Mouse (Mus musculus): ENCODE data around the gene Dmrt1. TPM values are rescaled to one million over a fixed set of nuclear protein-coding genes. Genes with fewer than 3 reads are reported as not detected.
"Not testable (repeated sequence)": the region's sequence is repeated elsewhere in the genome, so short reads cannot be mapped to it uniquely, and the experiment has no call there.

Dmrt1 gene
- polyA plus RNA-seq (2014; fragmentation: Nextera tagmentation; extraction: Ambion mirVana): not detected in 2 replicates

DNA sequence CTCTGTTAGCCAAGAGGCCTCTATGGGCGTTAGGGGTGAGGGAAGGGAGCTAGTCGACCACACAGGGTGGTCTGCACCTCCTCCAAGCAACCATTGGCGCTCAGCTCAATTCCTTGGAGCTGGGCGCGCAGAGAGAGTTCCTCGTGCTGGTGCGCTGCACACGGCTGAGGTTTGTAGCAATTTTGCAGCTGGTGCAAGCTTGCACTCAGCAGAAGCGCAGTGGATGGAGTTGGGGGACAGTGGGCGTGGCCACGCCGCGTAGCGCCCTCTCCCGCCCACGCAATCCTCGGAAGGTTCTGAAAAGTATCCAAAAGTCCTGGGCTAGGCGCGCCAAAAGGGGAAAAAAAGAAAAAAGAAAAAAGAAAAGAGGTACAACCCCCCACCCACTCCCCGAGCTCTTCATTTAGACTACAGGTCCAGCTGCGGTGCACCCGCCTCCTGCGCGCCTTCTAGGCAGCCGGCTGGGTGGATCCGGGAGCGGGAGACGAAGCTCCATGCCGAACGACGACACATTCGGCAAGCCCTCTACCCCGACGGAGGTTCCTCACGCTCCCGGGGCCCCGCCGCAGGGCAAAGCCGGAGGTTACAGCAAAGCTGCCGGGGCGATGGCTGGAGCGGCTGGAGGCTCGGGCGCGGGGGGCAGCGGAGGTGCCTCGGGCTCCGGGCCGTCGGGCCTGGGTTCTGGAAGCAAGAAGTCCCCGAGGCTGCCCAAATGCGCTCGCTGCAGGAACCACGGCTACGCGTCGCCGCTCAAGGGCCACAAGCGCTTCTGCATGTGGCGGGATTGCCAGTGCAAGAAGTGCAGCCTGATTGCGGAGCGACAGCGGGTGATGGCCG is at the start of gene Dmrt1:
Gene Dmrt1 (plus strand): TSS at position 259 of the 837 bp plus-strand sequence.
- Histone ChIP-seq H3K9me3 (ENCODE audit: control insufficient read depth, low read length) (0 out of 2 replicates have a peak, but pooled peaks cover 2% of the 10 kb centered on the region), H3K27me3 (replicated peaks; ENCODE audit: control insufficient read depth, insufficient read depth, low read length) (peaks cover 73% of the 10 kb centered on the region), H3K4me3 (ENCODE audit: low read depth, low read length) (peak within 1 kb of the TSS; percentile 25), H3K27ac (ENCODE audit: low read depth) (no peak within 1 kb of the TSS), H3K9ac (ENCODE audit: low read length) (no peak within 1 kb of the TSS), H3K36me3 (ENCODE audit: control insufficient read depth, insufficient read depth, low read length) (no peaks in the 10 kb centered on the region), H3K4me2 (ENCODE audit: low read length) (peak within 1 kb of the TSS; percentile 34), H3K4me1 (replicated peaks; ENCODE audit: control insufficient read depth, insufficient read depth, low read length) (peaks cover 7% of the 10 kb centered on the region; the same call in 1 of the 2 replicates)
- WGBS: under 1% methylated on average over 61 of the region's 64 CpGs
- DNase-seq (ENCODE audit: low spot score) (peak; percentile 74), ATAC-seq (replicated peaks; ENCODE audit: low FRiP score, low TSS enrichment, low read depth) (no peak)

DNA sequence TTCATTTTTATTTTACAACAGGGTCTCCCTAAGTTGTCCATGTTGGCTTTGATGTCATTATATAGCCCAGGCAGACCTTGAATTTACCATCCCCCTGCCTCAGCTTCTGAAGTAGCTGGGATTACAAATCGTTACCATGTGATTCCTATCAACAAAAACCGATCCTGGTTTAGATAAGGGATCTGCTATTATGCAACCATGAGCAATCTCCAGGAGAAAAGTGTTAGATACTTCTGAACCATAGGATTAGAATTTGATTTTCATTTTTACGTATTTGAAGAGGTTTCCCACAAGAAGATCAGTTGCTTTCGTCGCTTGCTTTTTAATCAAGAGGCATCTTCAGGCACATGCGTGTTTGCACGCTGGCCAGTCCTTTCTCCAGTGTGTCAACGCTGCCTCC is 44.7 kb upstream of the Dmrt1 start:
- DNase-seq (ENCODE audit: low spot score): no peak
- 89% methylated on average over 8 of the region's 8 CpGs for WGBS

DNA sequence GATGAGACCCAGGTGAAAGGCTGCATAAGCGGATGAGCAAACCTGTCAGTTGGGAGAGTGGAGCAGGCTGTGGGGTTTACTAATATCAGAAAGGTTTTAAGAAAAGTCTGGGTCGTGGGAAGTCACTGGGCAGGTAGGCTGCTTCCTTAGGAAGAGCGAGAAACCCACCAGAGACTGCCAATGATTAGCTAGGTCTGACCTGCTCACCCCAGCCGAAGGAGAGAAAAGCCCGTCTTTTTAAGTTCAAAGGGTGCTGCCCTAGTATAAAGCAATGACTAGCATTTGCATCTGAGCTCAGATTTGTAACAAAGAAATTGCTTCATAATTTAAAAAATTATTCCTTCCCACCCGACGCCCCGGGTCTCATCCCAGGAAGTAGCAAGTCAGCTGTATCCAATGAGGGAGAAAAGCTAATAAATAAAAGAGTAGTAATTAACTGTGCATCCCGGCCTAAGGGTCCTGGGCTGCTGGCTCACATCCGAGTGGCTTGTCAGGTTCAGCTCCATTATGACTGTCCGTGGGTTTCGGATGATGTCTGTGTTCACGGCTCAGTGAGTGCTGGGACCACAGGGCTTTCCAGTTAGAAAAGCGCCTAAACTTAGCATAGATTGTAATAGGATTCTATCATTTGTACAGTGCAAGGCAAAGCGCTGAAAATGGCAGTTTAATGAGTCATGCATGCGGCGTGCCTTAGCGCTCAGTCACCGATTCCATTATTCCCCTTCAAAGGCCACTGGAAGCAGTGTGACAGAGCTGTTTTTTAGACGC is 43.7 kb upstream of the Dmrt1 start:
- H3K36me3 ChIP-seq (ENCODE audit: control insufficient read depth, insufficient read depth, low read length): no peaks in the 10 kb centered on the region
- no peaks in the 10 kb centered on the region for H3K4me1 ChIP-seq (replicated peaks; ENCODE audit: control insufficient read depth, insufficient read depth, low read length)
- DNase-seq (ENCODE audit: low spot score) (no peak), ATAC-seq (replicated peaks; ENCODE audit: low FRiP score, low TSS enrichment, low read depth) (no peak)
- no peaks in the 10 kb centered on the region for H3K27me3 ChIP-seq (replicated peaks; ENCODE audit: control insufficient read depth, insufficient read depth, low read length)
- 77% methylated on average over 20 of the region's 20 CpGs for WGBS
- H3K9me3 ChIP-seq (ENCODE audit: control insufficient read depth, low read length): no peaks in the 10 kb centered on the region
- no peak overlapping the region for H3K27ac ChIP-seq (ENCODE audit: low read depth)
- no peak overlapping the region for H3K4me3 ChIP-seq (ENCODE audit: low read depth, low read length)
- H3K9ac ChIP-seq (ENCODE audit: low read length): no peak overlapping the region
- H3K4me2 ChIP-seq (ENCODE audit: low read length): no peak overlapping the region

More for the DNA sequence above, 44.7 kb upstream of the Dmrt1 start:
- no peaks in the 10 kb centered on the region for H3K36me3 ChIP-seq (ENCODE audit: control insufficient read depth, insufficient read depth, low read length)
- no peak overlapping the region for H3K4me2 ChIP-seq (ENCODE audit: low read length)
- no peaks in the 10 kb centered on the region for H3K9me3 ChIP-seq (ENCODE audit: control insufficient read depth, low read length)
- H3K27ac ChIP-seq (ENCODE audit: low read depth): no peak overlapping the region
- no peaks in the 10 kb centered on the region for H3K27me3 ChIP-seq (replicated peaks; ENCODE audit: control insufficient read depth, insufficient read depth, low read length)
- no peaks in the 10 kb centered on the region for H3K4me1 ChIP-seq (replicated peaks; ENCODE audit: control insufficient read depth, insufficient read depth, low read length)
- no peak for ATAC-seq (replicated peaks; ENCODE audit: low FRiP score, low TSS enrichment, low read depth)
- H3K9ac ChIP-seq (ENCODE audit: low read length): no peak overlapping the region
- no peak overlapping the region for H3K4me3 ChIP-seq (ENCODE audit: low read depth, low read length)

- H3K4me1 ChIP-seq (replicated peaks; ENCODE audit: control insufficient read depth, insufficient read depth, low read length); H3K27ac ChIP-seq (ENCODE audit: low read depth); H3K4me2 ChIP-seq (ENCODE audit: low read length); H3K36me3 ChIP-seq (ENCODE audit: control insufficient read depth, insufficient read depth, low read length); DNase-seq (ENCODE audit: low spot score); H3K27me3 ChIP-seq (replicated peaks; ENCODE audit: control insufficient read depth, insufficient read depth, low read length); ATAC-seq (replicated peaks; ENCODE audit: low FRiP score, low TSS enrichment, low read depth); H3K4me3 ChIP-seq (ENCODE audit: low read depth, low read length); H3K9me3 ChIP-seq (ENCODE audit: control insufficient read depth, low read length); H3K9ac ChIP-seq (ENCODE audit: low read length): not testable (repeated sequence)
- 60% methylated on average over 4 of the region's 4 CpGs for WGBS
Measured at GRCm38 (mm10) chr19:25475806-25476205, 29.6 kb upstream of the Dmrt1 start.

GRCm38 (mm10) chr19:25479152-25479669 is 26.2 kb upstream of the Dmrt1 start:
- no peak overlapping the region for H3K4me3 ChIP-seq (ENCODE audit: low read depth, low read length)
- WGBS: 84% methylated on average over 5 of the region's 5 CpGs
- ATAC-seq (replicated peaks; ENCODE audit: low FRiP score, low TSS enrichment, low read depth): no peak

DNA sequence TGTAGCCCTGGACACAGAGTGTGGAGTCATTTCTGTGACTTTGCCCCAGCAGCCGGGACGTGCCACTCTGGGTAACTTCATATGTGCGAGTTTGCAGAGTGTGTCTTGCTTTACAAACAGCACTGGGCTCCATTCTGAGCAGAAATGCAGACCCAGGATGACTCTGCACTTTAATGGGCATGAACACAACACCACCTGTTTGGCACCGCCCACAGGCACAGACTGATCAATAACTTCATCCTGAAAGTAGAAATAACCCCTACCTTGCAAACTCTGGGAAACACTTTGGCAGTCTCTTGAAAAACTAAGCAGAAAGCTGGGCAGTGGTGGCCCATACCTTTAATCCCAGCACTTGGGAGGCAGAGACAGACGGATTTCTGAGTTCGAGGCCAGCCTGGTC is 24.6 kb upstream of the Dmrt1 start:
- Histone ChIP-seq H3K27me3 (replicated peaks; ENCODE audit: control insufficient read depth, insufficient read depth, low read length) (peaks cover 2% of the 10 kb centered on the region), H3K27ac (ENCODE audit: low read depth) (no peak overlapping the region), H3K4me3 (ENCODE audit: low read depth, low read length) (no peak overlapping the region), H3K4me1 (replicated peaks; ENCODE audit: control insufficient read depth, insufficient read depth, low read length) (no peaks in the 10 kb centered on the region), H3K9me3 (ENCODE audit: control insufficient read depth, low read length) (no peaks in the 10 kb centered on the region), H3K36me3 (ENCODE audit: control insufficient read depth, insufficient read depth, low read length) (no peaks in the 10 kb centered on the region), H3K4me2 (ENCODE audit: low read length) (no peak overlapping the region), H3K9ac (ENCODE audit: low read length) (no peak overlapping the region)
- ATAC-seq (replicated peaks; ENCODE audit: low FRiP score, low TSS enrichment, low read depth) (no peak), DNase-seq (ENCODE audit: low spot score) (no peak)
- WGBS: 88% methylated on average over 6 of the region's 6 CpGs

More at GRCm38 (mm10) chr19:25479152-25479669, 26.2 kb upstream of the Dmrt1 start:
- H3K27ac ChIP-seq (ENCODE audit: low read depth): no peak overlapping the region
- H3K9me3 ChIP-seq (ENCODE audit: control insufficient read depth, low read length): no peaks in the 10 kb centered on the region
- H3K4me1 ChIP-seq (replicated peaks; ENCODE audit: control insufficient read depth, insufficient read depth, low read length): no peaks in the 10 kb centered on the region
- DNase-seq (ENCODE audit: low spot score): no peak
- no peak overlapping the region for H3K4me2 ChIP-seq (ENCODE audit: low read length)
- H3K9ac ChIP-seq (ENCODE audit: low read length): no peak overlapping the region
- no peaks in the 10 kb centered on the region for H3K27me3 ChIP-seq (replicated peaks; ENCODE audit: control insufficient read depth, insufficient read depth, low read length)
- no peaks in the 10 kb centered on the region for H3K36me3 ChIP-seq (ENCODE audit: control insufficient read depth, insufficient read depth, low read length)

- H3K4me1 ChIP-seq (replicated peaks; ENCODE audit: control insufficient read depth, insufficient read depth, low read length): 0 out of 2 replicates have a peak, but pooled peaks cover 4% of the 10 kb centered on the region
- no peaks in the 10 kb centered on the region for H3K9me3 ChIP-seq (ENCODE audit: control insufficient read depth, low read length)
- no peak overlapping the region for H3K9ac ChIP-seq (ENCODE audit: low read length)
- H3K27me3 ChIP-seq (replicated peaks; ENCODE audit: control insufficient read depth, insufficient read depth, low read length): peaks cover 26% of the 10 kb centered on the region
- H3K4me3 ChIP-seq (ENCODE audit: low read depth, low read length): no peak overlapping the region
- no peak overlapping the region for H3K27ac ChIP-seq (ENCODE audit: low read depth)
- DNase-seq (ENCODE audit: low spot score) (no peak), ATAC-seq (replicated peaks; ENCODE audit: low FRiP score, low TSS enrichment, low read depth) (no peak)
- H3K4me2 ChIP-seq (ENCODE audit: low read length): peak overlapping the region; percentile 20; the same call in 1 of the 2 replicates
- 10% methylated on average over 14 of the region's 14 CpGs for WGBS
- H3K36me3 ChIP-seq (ENCODE audit: control insufficient read depth, insufficient read depth, low read length): no peaks in the 10 kb centered on the region
Measured at GRCm38 (mm10) chr19:25486561-25486960, 18.9 kb upstream of the Dmrt1 start.

GRCm38 (mm10) chr19:25487350-25487749 is 18.1 kb upstream of the Dmrt1 start:
- H3K4me2 ChIP-seq (ENCODE audit: low read length): no peak overlapping the region

More at GRCm38 (mm10) chr19:25487350-25487749, 18.1 kb upstream of the Dmrt1 start:
- WGBS: 38% methylated on average over 1 of the region's 1 CpGs
- H3K4me1 ChIP-seq (replicated peaks; ENCODE audit: control insufficient read depth, insufficient read depth, low read length): 0 out of 2 replicates have a peak, but pooled peaks cover 4% of the 10 kb centered on the region
- ATAC-seq (replicated peaks; ENCODE audit: low FRiP score, low TSS enrichment, low read depth) (no peak), DNase-seq (ENCODE audit: low spot score) (no peak)
- no peaks in the 10 kb centered on the region for H3K36me3 ChIP-seq (ENCODE audit: control insufficient read depth, insufficient read depth, low read length)
- H3K4me3 ChIP-seq (ENCODE audit: low read depth, low read length): no peak overlapping the region
- no peak overlapping the region for H3K9ac ChIP-seq (ENCODE audit: low read length)
- peaks cover 26% of the 10 kb centered on the region for H3K27me3 ChIP-seq (replicated peaks; ENCODE audit: control insufficient read depth, insufficient read depth, low read length)
- no peaks in the 10 kb centered on the region for H3K9me3 ChIP-seq (ENCODE audit: control insufficient read depth, low read length)
- no peak overlapping the region for H3K27ac ChIP-seq (ENCODE audit: low read depth)
